Mouse (Mus musculus) midbrain, embryonic 12.5 days (tissue): Measurements from ENCODE around the gene Ptprcap. TPM values are rescaled to one million over a fixed set of nuclear protein-coding genes. Genes with fewer than 3 reads are reported as not detected.
A peak's percentile ranks its signal among the peaks of the same experiment; 100 is the strongest.

Experiments used
- ATAC-seq: fragments of 200-750 bp; cut with Nextera tagmentation; 2 replicates; pipeline ENCODE4 v1.8.0; 2017; ENCODE audit warnings: low read depth, moderate TSS enrichment, moderate library complexity; ENCODE audit not compliant: low FRiP score
- H3K27ac ChIP-seq: fragments of 300-500 bp; sonication (generic); replicated peaks from 2 replicates; pipeline ENCODE4 v1.5.1; 2016; ENCODE audit warnings: mild to moderate bottlenecking
- H3K27me3 ChIP-seq: fragments of 300-500 bp; sonication (generic); 2 replicates; pipeline ENCODE4 v1.6.1; 2016; ENCODE audit warnings: mild to moderate bottlenecking
- H3K36me3 ChIP-seq: fragments of 300-500 bp; sonication (generic); 2 replicates; pipeline ENCODE4 v1.6.1; 2016
- H3K4me1 ChIP-seq: fragments of 300-500 bp; sonication (generic); 2 replicates; pipeline ENCODE4 v1.6.1; 2016
- H3K4me2 ChIP-seq: fragments of 300-500 bp; sonication (generic); replicated peaks from 2 replicates; pipeline ENCODE4 v1.6.1; 2016; ENCODE audit warnings: mild to moderate bottlenecking, moderate library complexity
- H3K4me3 ChIP-seq: fragments of 300-500 bp; sonication (generic); 2 replicates; pipeline ENCODE4 v1.5.1; 2016; ENCODE audit warnings: mild to moderate bottlenecking
- H3K9ac ChIP-seq: fragments of 300-500 bp; sonication (generic); replicated peaks from 2 replicates; pipeline ENCODE4 v1.6.1; 2016; ENCODE audit warnings: mild to moderate bottlenecking, moderate library complexity
- H3K9me3 ChIP-seq: fragments of 300-500 bp; sonication (generic); 2 replicates; pipeline ENCODE4 v1.6.1; 2016; ENCODE audit warnings: mild to moderate bottlenecking
- WGBS: fragments of 180-500 bp; shearing (Covaris S2); methylation state at CpG from one replicate; pipeline ENCODE4 v1.1.7; 2016; 5-methylcytosine and 5-hydroxymethylcytosine counted together
- polyA plus RNA-seq: library from polyadenylated mRNA; unstranded; fragments of >200 nt; fragmentation: Nextera tagmentation; extraction: Ambion mirVana; gene quantifications from 2 replicates; pipeline ENCODE4 v1.2.1, GENCODE M21; 2016

Gene Ptprcap
- polyA plus RNA-seq, 1 experiment from 2014 or later: 0.42 TPM

GRCm38 (mm10) chr19:4163543-4163887 lies 10.1 kb downstream of the Ptprcap start:
- H3K4me3 ChIP-seq: peak overlapping the region; percentile 69
- no peaks in the 10 kb centered on the region for H3K9me3 ChIP-seq
- no peaks in the 10 kb centered on the region for H3K27me3 ChIP-seq
- peak; percentile 50 for ATAC-seq
- peak overlapping the region; percentile 78 for H3K27ac ChIP-seq
- H3K36me3 ChIP-seq: peaks cover 24% of the 10 kb centered on the region
- H3K4me1 ChIP-seq: peaks cover 14% of the 10 kb centered on the region
- peak overlapping the region; percentile 34; the same call in 1 of the 2 replicates for H3K9ac ChIP-seq
- 36% methylated on average over 4 of the region's 4 CpGs for WGBS
- H3K4me2 ChIP-seq: peak overlapping the region; percentile 95

DNA sequence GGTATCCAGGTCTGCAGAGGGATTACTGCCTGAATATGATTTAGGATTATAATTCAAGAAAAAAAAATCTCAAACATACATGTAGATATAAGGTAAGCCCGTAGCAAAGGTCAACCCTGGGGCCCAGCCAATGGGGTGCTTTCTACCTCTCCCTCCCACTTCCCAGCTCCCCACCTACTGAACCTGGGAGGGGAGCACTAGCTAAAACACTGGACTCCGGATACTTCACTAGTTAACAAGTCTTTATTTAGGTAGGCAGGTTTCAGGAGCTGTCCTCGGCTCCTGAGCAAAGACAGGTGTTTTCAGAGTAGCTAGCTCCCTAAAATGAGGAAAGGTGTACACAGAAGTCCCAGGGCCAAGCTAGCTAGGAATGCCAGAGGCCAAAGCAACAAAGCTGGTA lies 10.7 kb downstream of the Ptprcap start:
- ATAC-seq: no peak
- H3K36me3 ChIP-seq: peaks cover 18% of the 10 kb centered on the region
- H3K4me2 ChIP-seq: no peak overlapping the region
- no peak overlapping the region for H3K9ac ChIP-seq
- H3K4me3 ChIP-seq: no peak overlapping the region
- H3K27ac ChIP-seq: peak overlapping the region; percentile 78; the same call in 1 of the 2 replicates
- 83% methylated on average over 3 of the region's 3 CpGs for WGBS
- no peaks in the 10 kb centered on the region for H3K9me3 ChIP-seq
- peaks cover 14% of the 10 kb centered on the region for H3K4me1 ChIP-seq
- H3K27me3 ChIP-seq: no peaks in the 10 kb centered on the region

DNA sequence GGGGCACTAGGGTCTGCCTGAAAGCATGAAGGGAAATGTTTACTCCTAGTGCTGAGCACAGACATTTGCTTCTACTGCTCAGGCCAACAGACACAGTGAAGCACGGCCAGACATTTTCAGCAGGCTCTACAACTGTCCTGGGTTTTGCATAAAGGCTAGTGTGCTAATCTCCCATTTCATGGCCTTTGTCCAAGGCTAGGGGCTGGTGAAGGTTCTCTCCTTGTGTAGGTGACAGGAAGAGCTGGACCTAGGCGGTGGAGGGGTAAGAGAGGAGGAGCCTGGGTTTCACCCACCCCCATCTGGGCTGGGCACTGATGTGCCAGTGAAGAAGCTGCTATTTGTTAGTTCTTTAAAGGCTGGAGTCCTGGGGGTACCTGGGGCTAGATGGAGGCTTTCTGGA lies 11.3 kb downstream of the Ptprcap start:
- Histone ChIP-seq H3K27me3 (no peaks in the 10 kb centered on the region), H3K4me3 (no peak overlapping the region), H3K9ac (0 out of 2 replicates have a peak overlapping the region, but pooled peaks have one; percentile 6), H3K9me3 (no peaks in the 10 kb centered on the region), H3K4me1 (peaks cover 15% of the 10 kb centered on the region), H3K36me3 (peaks cover 12% of the 10 kb centered on the region), H3K4me2 (no peak overlapping the region), H3K27ac (no peak overlapping the region)
- 74% methylated on average over 2 of the region's 2 CpGs for WGBS
- ATAC-seq: no peak

DNA sequence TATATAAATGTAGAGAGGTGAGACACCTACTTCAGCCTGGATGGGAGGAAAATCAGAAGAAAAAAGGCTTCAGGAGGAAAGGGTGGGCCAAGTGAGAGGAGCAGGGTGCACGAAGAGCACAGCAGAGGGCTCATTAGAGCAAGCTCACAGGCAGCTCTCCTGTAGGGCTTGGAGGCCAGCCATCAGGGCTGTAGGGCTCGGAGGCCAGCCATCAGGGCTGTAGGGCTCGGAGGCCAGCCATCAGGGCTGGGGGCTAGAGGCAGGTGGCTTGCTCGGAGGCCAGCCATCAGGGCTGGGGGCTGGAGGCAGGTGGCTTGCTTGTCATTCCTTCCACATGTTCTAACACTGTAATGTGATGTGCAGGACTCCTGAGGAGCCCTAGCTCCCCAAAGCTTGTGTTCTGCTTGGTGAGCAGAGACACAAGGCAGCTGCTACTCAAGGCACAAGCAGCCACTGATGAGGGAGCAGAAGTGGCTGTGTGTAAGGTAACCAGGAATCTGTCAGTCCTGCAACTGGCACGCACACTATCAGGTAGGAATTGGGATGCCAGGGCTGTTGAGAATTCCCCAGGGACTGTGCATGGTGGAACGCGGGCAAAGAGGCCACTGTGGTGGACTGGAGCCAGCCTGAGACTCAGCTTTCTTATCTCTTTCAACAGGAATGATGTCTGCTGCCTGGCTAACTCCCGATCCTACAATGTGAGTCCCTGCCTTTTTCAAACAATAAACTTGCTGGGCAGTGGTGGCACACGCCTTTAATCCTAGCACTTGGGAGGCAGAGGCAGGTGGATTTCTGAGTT lies 13.5 kb downstream of the Ptprcap start:
- no peak for ATAC-seq
- no peak overlapping the region for H3K27ac ChIP-seq
- WGBS: 82% methylated on average over 9 of the region's 9 CpGs
- H3K4me3 ChIP-seq: no peak overlapping the region
- peaks cover 20% of the 10 kb centered on the region for H3K4me1 ChIP-seq
- no peaks in the 10 kb centered on the region for H3K36me3 ChIP-seq
- no peaks in the 10 kb centered on the region for H3K9me3 ChIP-seq
- H3K4me2 ChIP-seq: no peak overlapping the region
- H3K27me3 ChIP-seq: 0 out of 2 replicates have a peak, but pooled peaks cover 15% of the 10 kb centered on the region
- H3K9ac ChIP-seq: no peak overlapping the region

- no peaks in the 10 kb centered on the region for H3K36me3 ChIP-seq
- peaks cover 6% of the 10 kb centered on the region for H3K4me1 ChIP-seq
- ATAC-seq: peak; percentile 95
- H3K4me3 ChIP-seq: peak overlapping the region; percentile 41
- WGBS: under 1% methylated on average over 42 of the region's 43 CpGs
- no peaks in the 10 kb centered on the region for H3K9me3 ChIP-seq
- peaks cover 21% of the 10 kb centered on the region; the same call in 1 of the 2 replicates for H3K27me3 ChIP-seq
- peak overlapping the region; percentile 77 for H3K4me2 ChIP-seq
- peak overlapping the region; percentile 82 for H3K27ac ChIP-seq
- peak overlapping the region; percentile 72 for H3K9ac ChIP-seq
Measured at GRCm38 (mm10) chr19:4169378-4169784, 16.0 kb downstream of the Ptprcap start.

GRCm38 (mm10) chr19:4169810-4170209 lies 16.4 kb downstream of the Ptprcap start:
- Histone ChIP-seq H3K27ac (peak overlapping the region; percentile 82), H3K9ac (peak overlapping the region; percentile 72), H3K9me3 (no peaks in the 10 kb centered on the region), H3K36me3 (no peaks in the 10 kb centered on the region), H3K4me2 (peak overlapping the region; percentile 77), H3K27me3 (peaks cover 25% of the 10 kb centered on the region; the same call in 1 of the 2 replicates), H3K4me3 (peak overlapping the region; percentile 41), H3K4me1 (peaks cover 7% of the 10 kb centered on the region)
- 8% methylated on average over 26 of the region's 27 CpGs for WGBS
- peak; percentile 72 for ATAC-seq

DNA sequence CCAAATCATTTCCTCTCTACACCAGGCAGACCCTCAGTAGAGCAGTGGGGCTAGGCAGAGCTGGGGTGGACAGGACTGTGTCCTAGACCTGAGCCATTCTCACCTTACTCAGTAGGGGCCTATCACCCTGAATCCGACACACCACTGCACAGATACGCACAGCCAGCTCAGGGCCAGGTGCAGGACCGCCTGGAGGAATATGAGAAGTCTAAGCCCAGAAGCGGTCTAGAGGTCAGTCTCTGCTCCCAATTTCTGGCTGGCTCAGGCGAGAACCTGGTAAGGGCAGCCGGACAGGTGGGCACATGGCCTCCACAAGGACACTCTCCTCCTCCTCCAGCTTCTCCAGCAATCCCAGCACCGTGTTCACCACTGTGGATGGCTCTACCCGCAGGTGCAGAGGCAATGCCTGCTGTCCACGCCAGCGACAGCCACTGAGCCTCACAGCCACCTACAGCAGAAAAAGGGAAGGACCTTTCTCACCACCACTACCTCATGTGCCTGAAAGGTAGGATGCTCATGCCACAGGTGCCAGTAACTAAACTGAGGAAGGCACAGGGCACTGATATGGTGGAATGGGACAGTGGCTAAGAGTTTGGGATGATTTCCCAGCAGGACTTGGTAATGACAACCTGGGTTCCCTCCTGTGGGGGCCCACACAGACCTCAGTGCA lies 17.5 kb downstream of the Ptprcap start:
- no peak overlapping the region for H3K4me3 ChIP-seq
- H3K27ac ChIP-seq: no peak overlapping the region
- H3K36me3 ChIP-seq: no peaks in the 10 kb centered on the region
- WGBS: 86% methylated on average over 10 of the region's 10 CpGs
- no peak for ATAC-seq
- H3K9me3 ChIP-seq: no peaks in the 10 kb centered on the region
- H3K9ac ChIP-seq: no peak overlapping the region
- peaks cover 17% of the 10 kb centered on the region for H3K4me1 ChIP-seq
- H3K4me2 ChIP-seq: no peak overlapping the region
- peaks cover 30% of the 10 kb centered on the region; the same call in 1 of the 2 replicates for H3K27me3 ChIP-seq

GRCm38 (mm10) chr19:4171393-4172290 lies 18.2 kb downstream of the Ptprcap start:
- Histone ChIP-seq H3K9ac (peak overlapping the region; percentile 37; the same call in 1 of the 2 replicates), H3K27me3 (peaks cover 35% of the 10 kb centered on the region), H3K4me1 (peaks cover 19% of the 10 kb centered on the region), H3K36me3 (no peaks in the 10 kb centered on the region), H3K27ac (no peak overlapping the region), H3K9me3 (no peaks in the 10 kb centered on the region), H3K4me3 (no peak overlapping the region), H3K4me2 (no peak overlapping the region)
- 73% methylated on average over 13 of the region's 13 CpGs for WGBS
- ATAC-seq: no peak

- 52% methylated on average over 11 of the region's 11 CpGs for WGBS
- Histone ChIP-seq H3K9ac (no peak overlapping the region), H3K9me3 (no peaks in the 10 kb centered on the region), H3K4me3 (no peak overlapping the region), H3K4me1 (peaks cover 19% of the 10 kb centered on the region), H3K4me2 (no peak overlapping the region), H3K27me3 (peaks cover 39% of the 10 kb centered on the region), H3K36me3 (no peaks in the 10 kb centered on the region), H3K27ac (no peak overlapping the region)
- no peak for ATAC-seq
Measured at GRCm38 (mm10) chr19:4172925-4173324, 19.5 kb downstream of the Ptprcap start.

DNA sequence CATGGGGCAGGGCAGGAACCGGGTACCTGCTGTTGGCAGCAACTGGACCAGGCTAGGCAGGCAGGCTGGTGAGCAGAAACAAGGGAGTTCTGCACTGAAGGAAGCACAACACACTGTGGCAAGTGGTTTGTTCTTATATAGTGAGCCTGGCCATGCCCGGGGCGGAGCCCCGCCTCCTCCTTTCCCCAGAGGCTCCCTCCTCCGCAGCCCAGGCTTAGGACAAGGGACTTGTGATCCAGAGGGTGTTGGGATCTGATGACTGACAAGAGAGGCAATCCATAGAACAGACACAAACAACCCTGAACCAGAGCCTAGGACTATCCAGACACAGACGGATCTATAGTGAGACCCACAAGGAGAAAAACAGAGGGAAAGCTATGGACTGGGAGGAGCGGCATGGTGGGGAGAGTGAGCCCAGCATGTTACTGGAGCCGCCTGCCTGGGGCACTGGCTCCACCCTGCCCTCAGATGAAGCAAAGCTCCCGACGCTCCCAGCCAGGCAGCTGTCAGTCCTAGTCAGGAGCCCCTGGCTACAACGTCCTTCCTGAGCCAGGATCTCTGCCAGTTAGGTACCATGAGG lies 22.1 kb downstream of the Ptprcap start, which contains the start of gene Carns1:
TSS of gene Carns1 (minus strand) at position 112 of the 580 bp plus-strand sequence.
- WGBS: 4% methylated on average over 11 of the region's 11 CpGs
- Histone ChIP-seq H3K27me3 (peaks cover 37% of the 10 kb centered on the region), H3K4me1 (peaks cover 13% of the 10 kb centered on the region), H3K4me3 (peak within 1 kb of the TSS; percentile 2), H3K36me3 (no peaks in the 10 kb centered on the region), H3K9ac (peak within 1 kb of the TSS; percentile 37), H3K4me2 (peak within 1 kb of the TSS; percentile 47), H3K9me3 (no peaks in the 10 kb centered on the region), H3K27ac (peak within 1 kb of the TSS; percentile 46; the same call in 1 of the 2 replicates)
- ATAC-seq: peak; percentile 52; the same call in 1 of the 2 replicates

GRCm38 (mm10) chr19:4180411-4180810 lies 27.0 kb downstream of the Ptprcap start:
- no peak overlapping the region for H3K27ac ChIP-seq
- H3K4me2 ChIP-seq: no peak overlapping the region
- no peak overlapping the region for H3K4me3 ChIP-seq
- peaks cover 14% of the 10 kb centered on the region for H3K4me1 ChIP-seq
- H3K36me3 ChIP-seq: no peaks in the 10 kb centered on the region
- no peak for ATAC-seq
- H3K27me3 ChIP-seq: peaks cover 10% of the 10 kb centered on the region; the same call in 1 of the 2 replicates
- WGBS: 86% methylated on average over 7 of the region's 7 CpGs
- no peak overlapping the region for H3K9ac ChIP-seq
- no peaks in the 10 kb centered on the region for H3K9me3 ChIP-seq
